Comparison of ENCODE assay signal across 9 mouse cellular contexts in genomic region chr16:4877701-4878100, GRCm38 (mm10). TPM values are rescaled to one million over a fixed set of nuclear protein-coding genes. Genes with fewer than 3 reads are reported as not detected.
DNase-seq lines count a peak whose midpoint lies in the region; ATAC-seq and TF ChIP-seq lines count a peak whose summit lies in the region.
"Had no signal": no experiment of that assay in that cellular context is flagged by ENCODE, and none has a peak within 500 bp of the region (broad histone marks: within the 10 kb centered on the region; RNA-seq: fewer than 3 reads in every experiment).

No protein-coding gene starts in this region.

- ATAC-seq in hindbrain, embryonic 11.5 days (ENCODE audit: low FRiP score), result no peak
- ATAC-seq in hindbrain, embryonic 12.5 days (ENCODE audit: low FRiP score), result no peak
- ATAC-seq in midbrain, embryonic 11.5 days (ENCODE audit: low FRiP score), result no peak
- ATAC-seq in activated CD4-positive, CD25-positive, alpha-beta regulatory T cell, adult 4 months, result no peak
- ATAC-seq: Patski had no signal

- H3K4me1 ChIP-seq in hindbrain, embryonic 10.5 days (replicated peaks), result peaks cover 37% of the 10 kb centered on the region
- H3K4me1 ChIP-seq in hindbrain, embryonic 11.5 days (replicated peaks; ENCODE audit: control insufficient read depth, insufficient read depth, low read length), result peaks cover 8% of the 10 kb centered on the region; the same call in 1 of the 2 replicates
- H3K4me1 ChIP-seq in bone marrow macrophage, adult 2 months (ENCODE audit: control insufficient read depth, insufficient read depth, low read length), result peaks cover 25% of the 10 kb centered on the region
- H3K4me1 ChIP-seq in hindbrain, embryonic 12.5 days, result peaks cover 36% of the 10 kb centered on the region
- peaks cover 21% of the 10 kb centered on the region for H3K4me1 ChIP-seq in midbrain, embryonic 11.5 days (ENCODE audit: control insufficient read depth, insufficient read depth, low read length)

- no peak overlapping the region for H3K9ac ChIP-seq in hindbrain, embryonic 11.5 days (ENCODE audit: low read depth, low read length)
- H3K9ac ChIP-seq in hindbrain, embryonic 12.5 days, result peak overlapping the region; percentile 75; the same call in 1 of the 2 replicates
- peak overlapping the region; percentile 84; the same call in 1 of the 2 replicates for H3K9ac ChIP-seq in midbrain, embryonic 11.5 days (ENCODE audit: low read length)

- no peak for DNase-seq in hindbrain, embryonic 10.5 days (ENCODE audit: low spot score)
- DNase-seq in hindbrain, embryonic 11.5 days (ENCODE audit: low spot score), result no peak
- no peak for DNase-seq in midbrain, embryonic 11.5 days (ENCODE audit: low spot score, missing footprints)
- no peak for DNase-seq in lung, postnatal 10 days
- DNase-seq in spleen, adult 18-20 months, result no peak

- H3K36me3 ChIP-seq in hindbrain, embryonic 10.5 days, result peaks cover 38% of the 10 kb centered on the region
- H3K36me3 ChIP-seq in hindbrain, embryonic 11.5 days (ENCODE audit: control insufficient read depth, insufficient read depth, low read length), result no peaks in the 10 kb centered on the region
- peaks cover 22% of the 10 kb centered on the region for H3K36me3 ChIP-seq in hindbrain, embryonic 12.5 days
- no peaks in the 10 kb centered on the region for H3K36me3 ChIP-seq in midbrain, embryonic 11.5 days (ENCODE audit: control insufficient read depth, insufficient read depth, low read length)

- H3K4me2 ChIP-seq in hindbrain, embryonic 11.5 days (replicated peaks; ENCODE audit: low read depth, low read length), result no peak overlapping the region
- H3K4me2 ChIP-seq in hindbrain, embryonic 12.5 days (replicated peaks), result peak overlapping the region; percentile 87
- peak overlapping the region; percentile 91 for H3K4me2 ChIP-seq in midbrain, embryonic 11.5 days

- H3K27ac ChIP-seq in hindbrain, embryonic 10.5 days, result peak overlapping the region; percentile 92; the same call in 1 of the 2 replicates
- H3K27ac ChIP-seq in hindbrain, embryonic 11.5 days (ENCODE audit: low read depth, low read length), result no peak overlapping the region
- H3K27ac ChIP-seq in bone marrow macrophage, adult 2 months (ENCODE audit: insufficient read depth, low read depth, low read length), result peak overlapping the region; percentile 90
- no peak overlapping the region for H3K27ac ChIP-seq in hindbrain, embryonic 12.5 days
- H3K27ac ChIP-seq in midbrain, embryonic 11.5 days (ENCODE audit: low read depth, low read length), result no peak overlapping the region

- H3K9me3 ChIP-seq in hindbrain, embryonic 10.5 days, result no peaks in the 10 kb centered on the region
- H3K9me3 ChIP-seq in hindbrain, embryonic 11.5 days (ENCODE audit: control insufficient read depth, low read length), result no peaks in the 10 kb centered on the region
- no peaks in the 10 kb centered on the region for H3K9me3 ChIP-seq in hindbrain, embryonic 12.5 days (replicated peaks)
- no peaks in the 10 kb centered on the region for H3K9me3 ChIP-seq in midbrain, embryonic 11.5 days (ENCODE audit: control insufficient read depth, low read length)

- TF ChIP-seq CTCF in bone marrow macrophage, adult 2 months (IDR thresholded peaks at IDR 0.05; ENCODE audit: low read depth, low read length), result no peak

- H3K27me3 ChIP-seq in hindbrain, embryonic 10.5 days (ENCODE audit: insufficient read depth, poor library complexity, severe bottlenecking), result no peaks in the 10 kb centered on the region
- H3K27me3 ChIP-seq in hindbrain, embryonic 11.5 days (ENCODE audit: control insufficient read depth, insufficient read depth, low read length), result no peaks in the 10 kb centered on the region
- no peaks in the 10 kb centered on the region for H3K27me3 ChIP-seq in hindbrain, embryonic 12.5 days
- no peaks in the 10 kb centered on the region for H3K27me3 ChIP-seq in midbrain, embryonic 11.5 days (ENCODE audit: control insufficient read depth, insufficient read depth, low read length)
- H3K27me3 ChIP-seq: Patski had no signal

- WGBS in hindbrain, embryonic 10.5 days, result 85% methylated on average over 3 of the region's 3 CpGs
- 88% methylated on average over 3 of the region's 3 CpGs for WGBS in hindbrain, embryonic 11.5 days
- 79% methylated on average over 3 of the region's 3 CpGs for WGBS in hindbrain, embryonic 12.5 days
- WGBS in midbrain, embryonic 11.5 days, result 81% methylated on average over 3 of the region's 3 CpGs

- peak overlapping the region; percentile 96 for H3K4me3 ChIP-seq in hindbrain, embryonic 10.5 days
- no peak overlapping the region for H3K4me3 ChIP-seq in hindbrain, embryonic 11.5 days (ENCODE audit: low read depth, low read length)
- H3K4me3 ChIP-seq in bone marrow macrophage, adult 2 months (ENCODE audit: insufficient read depth, low read length), result peak overlapping the region; percentile 99
- H3K4me3 ChIP-seq in hindbrain, embryonic 12.5 days, result peak overlapping the region; percentile 87
- no peak overlapping the region for H3K4me3 ChIP-seq in midbrain, embryonic 11.5 days (ENCODE audit: low read depth, low read length)

- TF ChIP-seq POLR2A in bone marrow macrophage, adult 2 months (IDR thresholded peaks at IDR 0.05; ENCODE audit: borderline replicate concordance, low read depth, low read length), result no peak

RNA-seq across cellular contexts. Expression of gene Ubald1, which starts 2.4 kb away (rescaled TPM):
- polyA plus RNA-seq in hindbrain, embryonic 10.5 days (2016; fragmentation: Nextera tagmentation; extraction: Ambion mirVana), result 33.1 and 41.3 TPM in 2 replicates
- 26.1 and 28.9 TPM in 2 replicates for polyA plus RNA-seq in hindbrain, embryonic 11.5 days (2014; fragmentation: Nextera tagmentation; extraction: Ambion mirVana)
- polyA plus RNA-seq in bone marrow macrophage, adult 2 months (2012; ENCODE audit: insufficient read depth, insufficient read length, missing spikeins), result 68.4 and 72.6 TPM in 2 replicates
- 38.8 and 40.6 TPM in 2 replicates for polyA plus RNA-seq in hindbrain, embryonic 12.5 days (2016; fragmentation: Nextera tagmentation; extraction: Ambion mirVana)
- polyA plus RNA-seq in midbrain, embryonic 11.5 days (2014; fragmentation: Nextera tagmentation; extraction: Ambion mirVana), result 22.1 and 22.2 TPM in 2 replicates
- 10 to 100 TPM; 26.7 to 26.8 TPM for polyA plus RNA-seq in activated CD4-positive, CD25-positive, alpha-beta regulatory T cell, adult 4 months (2017; shearing (Covaris generic))

RNA-seq across cellular contexts. Expression of gene Mgrn1, which starts 8.3 kb away (rescaled TPM):
- polyA plus RNA-seq in hindbrain, embryonic 10.5 days (2016; fragmentation: Nextera tagmentation; extraction: Ambion mirVana), result 71.6 and 80.8 TPM in 2 replicates
- polyA plus RNA-seq in hindbrain, embryonic 11.5 days (2014; fragmentation: Nextera tagmentation; extraction: Ambion mirVana), result 61.3 and 68.8 TPM in 2 replicates
- polyA plus RNA-seq in bone marrow macrophage, adult 2 months (2012; ENCODE audit: insufficient read depth, insufficient read length, missing spikeins), result 66.4 and 75.4 TPM in 2 replicates
- polyA plus RNA-seq in hindbrain, embryonic 12.5 days (2016; fragmentation: Nextera tagmentation; extraction: Ambion mirVana), result 91.1 and 94.0 TPM in 2 replicates
- polyA plus RNA-seq in midbrain, embryonic 11.5 days (2014; fragmentation: Nextera tagmentation; extraction: Ambion mirVana), result 63.8 and 66.9 TPM in 2 replicates
- 10 to 100 TPM; 25.9 to 33.6 TPM for polyA plus RNA-seq in activated CD4-positive, CD25-positive, alpha-beta regulatory T cell, adult 4 months (2017; shearing (Covaris generic))

RNA-seq across cellular contexts. Expression of gene 4930562C15Rik, which starts 42.5 kb away (rescaled TPM):
- 0.51 and 0.55 TPM in 2 replicates for polyA plus RNA-seq in hindbrain, embryonic 10.5 days (2016; fragmentation: Nextera tagmentation; extraction: Ambion mirVana)
- polyA plus RNA-seq in hindbrain, embryonic 11.5 days (2014; fragmentation: Nextera tagmentation; extraction: Ambion mirVana), result 0.11 and 0.17 TPM in 2 replicates
- not detected in 2 replicates for polyA plus RNA-seq in bone marrow macrophage, adult 2 months (2012; ENCODE audit: insufficient read depth, insufficient read length, missing spikeins)
- polyA plus RNA-seq in hindbrain, embryonic 12.5 days (2016; fragmentation: Nextera tagmentation; extraction: Ambion mirVana), result 0.53 and 0.63 TPM in 2 replicates
- 0.29 TPM in 1 of 2 replicates, not detected in the other for polyA plus RNA-seq in midbrain, embryonic 11.5 days (2014; fragmentation: Nextera tagmentation; extraction: Ambion mirVana)
- polyA plus RNA-seq in activated CD4-positive, CD25-positive, alpha-beta regulatory T cell, adult 4 months (2017; shearing (Covaris generic)), result 1 to 10 TPM in 1 of 2 experiments, under 1 TPM in 1; 0.88 to 1.4 TPM

Comparison
In these comparisons a context has a peak if more than half of its experiments do, and no peak if none do; other contexts are left out.
1. H3K27ac ChIP-seq: peak in hindbrain, embryonic 10.5 days (single experiment) and bone marrow macrophage, adult 2 months (single experiment); none in hindbrain, embryonic 11.5 days (single experiment), hindbrain, embryonic 12.5 days (single experiment) and midbrain, embryonic 11.5 days (single experiment).
2. H3K4me3 ChIP-seq: peak in hindbrain, embryonic 10.5 days (single experiment), bone marrow macrophage, adult 2 months (single experiment) and hindbrain, embryonic 12.5 days (single experiment); none in hindbrain, embryonic 11.5 days (single experiment) and midbrain, embryonic 11.5 days (single experiment).